Mouse (Mus musculus): Measurements from ENCODE around the gene Atp1b4. TPM values are rescaled to one million over a fixed set of nuclear protein-coding genes. Genes with fewer than 3 reads are reported as not detected.

Gene Atp1b4
- 0.04 TPM in 1 of 2 replicates, not detected in the other for polyA plus RNA-seq (2012; rRNA removed)

GRCm38 (mm10) chrX:38315884-38316283, at the start of gene Atp1b4:
Atp1b4 (plus strand) TSS chrX:38316184.

Other genes with a start within 250 kb of the Atp1b4 start
- gene Rhox10, start 249.7 kb upstream of the Atp1b4 start, polyA plus RNA-seq (2012; rRNA removed), result not detected in 2 replicates
- not detected in 2 replicates for gene Rhox11, start 231.0 kb upstream of the Atp1b4 start, polyA plus RNA-seq (2012; rRNA removed)
- not detected in 2 replicates for gene Rhox12, start 205.3 kb upstream of the Atp1b4 start, polyA plus RNA-seq (2012; rRNA removed)
- gene Rhox13, start 195.0 kb upstream of the Atp1b4 start, polyA plus RNA-seq (2012; rRNA removed), result not detected in 2 replicates
- 2.4 and 2.6 TPM in 2 replicates for gene Zbtb33, start 126.4 kb upstream of the Atp1b4 start, polyA plus RNA-seq (2012; rRNA removed)
- gene Tmem255a, start 63.7 kb upstream of the Atp1b4 start, polyA plus RNA-seq (2012; rRNA removed), result 1.1 TPM in 2 replicates
- gene Lamp2, start 140.3 kb downstream of the Atp1b4 start, polyA plus RNA-seq (2012; rRNA removed), result 92.5 and 104 TPM in 2 replicates

Data from liver, embryonic 18 days (tissue).